Mouse (Mus musculus): Measurements from ENCODE around the gene Apela.

Apela gene

GRCm38 (mm10) chr8:65037117-65037533, at the start of gene Apela:
Gene Apela, minus strand, starts transcription at chr8:65037336.
- DNase-seq: peak; percentile 21 to 42

- no peak for DNase-seq
Observed at GRCm38 (mm10) chr8:65085680-65086079, 48.5 kb upstream of the Apela start.

GRCm38 (mm10) chr8:65080731-65081130, 43.6 kb upstream of the Apela start:
- DNase-seq: no peak

GRCm38 (mm10) chr8:65074733-65075132, 37.6 kb upstream of the Apela start, which contains the start of gene Gm10663:
Gene Gm10663, plus strand, starts transcription at chr8:65075033.
- no peak for DNase-seq

- DNase-seq: no peak
Observed at GRCm38 (mm10) chr8:65070996-65071395, 33.9 kb upstream of the Apela start.

GRCm38 (mm10) chr8:65068473-65068819, 31.3 kb upstream of the Apela start:
- no peak for DNase-seq

GRCm38 (mm10) chr8:65067694-65068472, 30.7 kb upstream of the Apela start:
- DNase-seq: no peak

- DNase-seq: no peak
Observed at GRCm38 (mm10) chr8:65067031-65067430, 29.9 kb upstream of the Apela start.

- no peak for DNase-seq
Observed at GRCm38 (mm10) chr8:65065622-65066021, 28.5 kb upstream of the Apela start.

GRCm38 (mm10) chr8:65064071-65064470, 26.9 kb upstream of the Apela start:
- DNase-seq: no peak

GRCm38 (mm10) chr8:65062195-65062594, 25.1 kb upstream of the Apela start:
- no peak for DNase-seq

- DNase-seq: no peak
Observed at GRCm38 (mm10) chr8:65056722-65057121, 19.6 kb upstream of the Apela start.

- DNase-seq: no peak
Observed at GRCm38 (mm10) chr8:65053968-65054367, 16.8 kb upstream of the Apela start.

- no peak for DNase-seq
Observed at GRCm38 (mm10) chr8:65053554-65053953, 16.4 kb upstream of the Apela start.

- DNase-seq: no peak
Observed at GRCm38 (mm10) chr8:65047801-65048200, 10.7 kb upstream of the Apela start.

GRCm38 (mm10) chr8:65047193-65047592, 10.1 kb upstream of the Apela start:
- no peak for DNase-seq

GRCm38 (mm10) chr8:65046565-65046964, 9.4 kb upstream of the Apela start:
- DNase-seq: peak; percentile 14 to 25

GRCm38 (mm10) chr8:65034136-65034535, 3.0 kb downstream of the Apela start:
- DNase-seq: no peak

- no peak for DNase-seq
Observed at GRCm38 (mm10) chr8:65033056-65033455, 4.1 kb downstream of the Apela start.

GRCm38 (mm10) chr8:65032107-65032506, 5.0 kb downstream of the Apela start:
- DNase-seq: no peak

GRCm38 (mm10) chr8:65030735-65031485, 6.2 kb downstream of the Apela start:
- no peak for DNase-seq

- DNase-seq: no peak
Observed at GRCm38 (mm10) chr8:65029776-65030175, 7.4 kb downstream of the Apela start.

GRCm38 (mm10) chr8:65028959-65029686, 8.0 kb downstream of the Apela start:
- DNase-seq: no peak
